Mouse (Mus musculus): ENCODE data around the gene Sytl2. TPM values are rescaled to one million over a fixed set of nuclear protein-coding genes. Genes with fewer than 3 reads are reported as not detected.

Sytl2 gene
- total and polyA plus RNA-seq, 2 experiments from 2014 or later = 7.3 to 11.4 TPM

DNA sequence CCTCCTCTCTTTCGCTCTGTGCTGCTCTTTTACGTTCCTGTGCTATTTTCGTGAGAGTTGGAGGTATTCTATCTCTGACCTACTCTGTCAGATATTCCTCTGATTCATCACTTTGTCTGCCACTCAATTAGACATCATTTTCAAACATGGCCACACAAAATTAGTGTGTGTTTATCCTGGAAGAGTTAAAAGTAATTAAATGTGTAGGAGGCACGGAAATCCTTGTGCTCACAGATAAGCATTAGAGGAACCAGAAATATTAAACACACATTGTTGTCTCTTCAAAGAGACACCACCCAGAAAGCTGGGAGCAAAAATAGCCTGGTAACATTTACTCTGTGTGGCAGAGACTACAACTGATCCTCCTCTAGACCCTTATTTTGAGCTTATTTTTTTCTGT is 138.0 kb downstream of the Sytl2 start:
- no peak for DNase-seq (ENCODE audit: low spot score)
- WGBS = 91% methylated on average over 4 of the region's 4 CpGs
- no peak for TF ChIP-seq CTCF (IDR thresholded peaks at IDR 0.05; ENCODE audit: low read depth)

DNA sequence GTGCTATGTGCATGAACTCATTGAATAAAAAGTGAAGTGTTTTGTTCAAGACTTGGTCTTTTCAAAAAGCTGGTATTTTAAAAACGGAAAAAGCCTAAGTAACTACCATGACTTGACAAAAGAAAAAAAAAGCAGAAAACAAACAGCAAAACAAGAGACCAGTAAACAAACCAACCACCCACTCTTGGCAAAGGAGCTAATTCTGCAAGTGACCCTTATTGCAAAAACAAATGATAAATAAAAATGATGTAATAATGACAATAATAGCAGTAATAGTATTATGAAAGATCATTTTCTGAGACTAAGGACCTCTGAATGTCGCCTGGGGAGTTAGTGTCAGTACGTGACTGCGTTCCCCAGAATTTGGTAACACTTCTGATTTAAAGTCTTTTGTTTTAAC is 140.0 kb downstream of the Sytl2 start:
- WGBS = 4% methylated on average over 4 of the region's 4 CpGs
- ATAC-seq = 0 out of 2 replicates have a peak, but pooled peaks have one; percentile 10
- DNase-seq (ENCODE audit: low spot score) = peak; percentile 27
- H3K27me3 ChIP-seq (ENCODE audit: insufficient read depth, low read length) = no peaks in the 10 kb centered on the region
- H3K4me2 ChIP-seq (ENCODE audit: low read depth, low read length) = peak overlapping the region; percentile 80
- H3K27ac ChIP-seq = peak overlapping the region; percentile 99
- H3K4me1 ChIP-seq (ENCODE audit: insufficient read depth, low read length) = no peaks in the 10 kb centered on the region
- TF ChIP-seq CTCF (IDR thresholded peaks at IDR 0.05; ENCODE audit: low read depth) = no peak
- H3K9ac ChIP-seq (replicated peaks; ENCODE audit: low read length) = peak overlapping the region; percentile 98
- no peaks in the 10 kb centered on the region for H3K36me3 ChIP-seq (ENCODE audit: insufficient read depth, low read length)
- H3K9me3 ChIP-seq (ENCODE audit: low read length) = no peaks in the 10 kb centered on the region
- peak overlapping the region; percentile 90 for H3K4me3 ChIP-seq (ENCODE audit: low read length)

More for the DNA sequence above, 138.0 kb downstream of the Sytl2 start:
- no peak overlapping the region for H3K4me2 ChIP-seq (ENCODE audit: low read depth, low read length)
- no peaks in the 10 kb centered on the region for H3K9me3 ChIP-seq (ENCODE audit: low read length)
- no peaks in the 10 kb centered on the region for H3K4me1 ChIP-seq (ENCODE audit: insufficient read depth, low read length)
- H3K9ac ChIP-seq (replicated peaks; ENCODE audit: low read length) = no peak overlapping the region
- no peak for ATAC-seq
- H3K27me3 ChIP-seq (ENCODE audit: insufficient read depth, low read length) = no peaks in the 10 kb centered on the region
- H3K27ac ChIP-seq = no peak overlapping the region
- no peak overlapping the region for H3K4me3 ChIP-seq (ENCODE audit: low read length)
- H3K36me3 ChIP-seq (ENCODE audit: insufficient read depth, low read length) = no peaks in the 10 kb centered on the region

DNA sequence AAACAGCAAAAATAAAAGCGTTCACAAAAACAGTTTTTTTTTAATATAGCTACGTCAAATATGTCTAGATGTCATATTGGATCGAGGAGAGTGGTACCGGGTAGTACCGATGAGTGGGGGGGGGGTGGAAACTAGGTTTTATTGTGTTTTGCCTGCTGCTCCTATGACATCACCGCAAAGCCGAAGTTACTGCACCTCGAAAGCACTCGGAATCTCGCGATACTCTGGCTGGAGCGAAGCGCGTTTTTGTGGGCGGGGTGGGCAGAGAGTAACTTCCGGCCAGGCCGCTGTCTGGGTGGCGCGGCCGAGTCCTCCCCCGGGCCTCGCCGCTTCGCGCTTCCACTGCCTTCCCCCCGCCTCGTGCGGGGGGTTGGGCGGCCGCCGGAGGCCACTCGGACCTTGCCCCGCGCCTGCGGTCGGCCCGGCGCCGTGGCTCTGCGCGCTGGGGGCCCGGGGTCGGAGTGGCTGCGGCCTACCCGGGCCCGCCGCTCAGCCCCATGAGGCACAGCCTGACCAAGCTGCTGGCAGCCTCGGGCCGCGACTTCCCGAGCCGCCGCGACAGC is 140.5 kb downstream of the Sytl2 start, which contains the start of gene Crebzf:
Gene Crebzf, plus strand, starts transcription at position 212 of the 563 bp plus-strand sequence.
- DNase-seq (ENCODE audit: low spot score) = peak; percentile 99
- Histone ChIP-seq H3K36me3 (ENCODE audit: insufficient read depth, low read length) (no peaks in the 10 kb centered on the region; the same call in 1 of the 2 replicates), H3K27ac (peak within 1 kb of the TSS; percentile 99), H3K9ac (replicated peaks; ENCODE audit: low read length) (peak within 1 kb of the TSS; percentile 98), H3K27me3 (ENCODE audit: insufficient read depth, low read length) (no peaks in the 10 kb centered on the region), H3K4me3 (ENCODE audit: low read length) (peak within 1 kb of the TSS; percentile 90), H3K4me2 (ENCODE audit: low read depth, low read length) (peak within 1 kb of the TSS; percentile 80), H3K4me1 (ENCODE audit: insufficient read depth, low read length) (no peaks in the 10 kb centered on the region), H3K9me3 (ENCODE audit: low read length) (no peaks in the 10 kb centered on the region)
- peak; percentile 97 for ATAC-seq
- TF ChIP-seq CTCF (IDR thresholded peaks at IDR 0.05; ENCODE audit: low read depth) = no peak
- WGBS = 1% methylated on average over 47 of the region's 54 CpGs

DNA sequence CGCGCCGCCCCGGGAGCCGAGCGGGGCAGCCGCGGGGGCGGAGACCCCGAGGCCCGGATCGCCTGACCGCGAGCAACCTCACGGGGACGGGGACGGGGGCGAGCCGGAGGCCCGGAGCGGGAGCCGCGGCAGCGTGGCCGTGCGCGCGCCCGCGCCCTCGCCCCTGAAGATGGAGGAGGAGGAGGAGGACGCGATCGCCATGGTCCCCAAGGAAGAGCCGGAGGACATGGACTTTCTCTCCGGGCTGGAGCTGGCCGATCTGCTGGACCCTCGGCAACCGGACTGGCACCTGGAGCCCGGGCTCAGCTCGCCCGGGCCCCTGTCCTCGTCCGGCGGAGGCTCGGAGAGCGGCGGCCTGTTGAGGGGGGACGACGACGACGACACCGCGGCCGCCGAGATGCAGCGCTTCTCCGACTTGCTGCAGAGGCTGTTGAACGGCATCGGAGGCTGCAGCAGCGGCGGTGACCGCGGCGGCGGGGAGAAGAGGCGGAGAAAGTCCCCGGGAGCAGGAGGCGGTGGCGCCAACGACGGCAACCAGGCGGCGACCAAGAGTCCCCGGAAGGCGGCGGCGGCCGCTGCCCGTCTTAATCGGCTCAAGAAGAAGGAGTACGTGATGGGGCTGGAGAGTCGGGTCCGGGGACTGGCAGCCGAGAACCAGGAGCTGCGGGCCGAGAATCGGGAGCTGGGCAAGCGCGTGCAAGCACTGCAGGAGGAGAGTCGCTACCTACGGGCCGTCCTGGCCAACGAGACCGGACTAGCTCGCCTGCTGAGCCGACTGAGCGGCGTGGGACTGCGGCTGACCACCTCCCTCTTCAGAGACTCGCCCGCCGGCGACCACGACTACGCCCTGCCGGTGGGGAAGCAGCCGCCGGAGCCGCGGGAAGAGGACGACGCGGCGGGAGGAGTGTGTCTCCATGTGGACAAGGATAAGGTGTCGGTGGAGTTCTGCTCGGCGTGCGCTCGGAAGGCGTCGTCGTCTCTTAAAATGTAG is 141.3 kb downstream of the Sytl2 start:
- H3K9me3 ChIP-seq (ENCODE audit: low read length) = no peaks in the 10 kb centered on the region
- H3K36me3 ChIP-seq (ENCODE audit: insufficient read depth, low read length) = no peaks in the 10 kb centered on the region; the same call in 1 of the 2 replicates
- H3K9ac ChIP-seq (replicated peaks; ENCODE audit: low read length) = peak overlapping the region; percentile 98
- peak overlapping the region; percentile 90 for H3K4me3 ChIP-seq (ENCODE audit: low read length)
- DNase-seq (ENCODE audit: low spot score) (peak; percentile 81), ATAC-seq (peak; percentile 78)
- no peaks in the 10 kb centered on the region for H3K27me3 ChIP-seq (ENCODE audit: insufficient read depth, low read length)
- peak; percentile 50; the same call in 1 of the 2 replicates for TF ChIP-seq CTCF (IDR thresholded peaks at IDR 0.05; ENCODE audit: low read depth)
- peak overlapping the region; percentile 99 for H3K27ac ChIP-seq
- peak overlapping the region; percentile 80 for H3K4me2 ChIP-seq (ENCODE audit: low read depth, low read length)
- no peaks in the 10 kb centered on the region for H3K4me1 ChIP-seq (ENCODE audit: insufficient read depth, low read length)
- WGBS = under 1% methylated on average over 102 of the region's 123 CpGs

DNA sequence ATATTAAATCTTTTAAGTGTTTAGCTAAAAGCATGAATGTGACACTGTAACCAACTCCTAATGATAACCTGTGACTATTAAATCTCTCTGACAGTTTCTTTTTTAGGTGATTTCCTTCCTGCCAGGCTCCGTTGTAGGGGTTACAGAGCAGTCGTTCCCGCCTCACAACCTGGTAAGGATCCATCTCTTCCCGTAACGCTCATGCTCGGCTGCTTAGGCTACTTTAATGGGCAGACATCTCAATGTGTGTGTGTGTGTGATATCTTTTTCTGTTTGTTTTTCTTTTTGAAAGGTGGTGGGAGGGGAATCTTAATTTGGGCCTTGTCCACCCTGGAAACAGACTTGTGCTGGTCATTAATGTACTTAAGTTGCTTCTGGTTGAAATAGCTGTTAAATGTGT is 142.2 kb downstream of the Sytl2 start:
- Histone ChIP-seq H3K9ac (replicated peaks; ENCODE audit: low read length) (peak overlapping the region; percentile 98), H3K4me1 (ENCODE audit: insufficient read depth, low read length) (no peaks in the 10 kb centered on the region), H3K4me3 (ENCODE audit: low read length) (peak overlapping the region; percentile 90), H3K4me2 (ENCODE audit: low read depth, low read length) (peak overlapping the region; percentile 80), H3K9me3 (ENCODE audit: low read length) (no peaks in the 10 kb centered on the region), H3K27ac (peak overlapping the region; percentile 99), H3K36me3 (ENCODE audit: insufficient read depth, low read length) (no peaks in the 10 kb centered on the region; the same call in 1 of the 2 replicates), H3K27me3 (ENCODE audit: insufficient read depth, low read length) (no peaks in the 10 kb centered on the region)
- TF ChIP-seq CTCF (IDR thresholded peaks at IDR 0.05; ENCODE audit: low read depth) = no peak
- WGBS = 0% methylated on average over 6 of the region's 6 CpGs
- no peak for DNase-seq (ENCODE audit: low spot score)
- ATAC-seq = no peak

DNA sequence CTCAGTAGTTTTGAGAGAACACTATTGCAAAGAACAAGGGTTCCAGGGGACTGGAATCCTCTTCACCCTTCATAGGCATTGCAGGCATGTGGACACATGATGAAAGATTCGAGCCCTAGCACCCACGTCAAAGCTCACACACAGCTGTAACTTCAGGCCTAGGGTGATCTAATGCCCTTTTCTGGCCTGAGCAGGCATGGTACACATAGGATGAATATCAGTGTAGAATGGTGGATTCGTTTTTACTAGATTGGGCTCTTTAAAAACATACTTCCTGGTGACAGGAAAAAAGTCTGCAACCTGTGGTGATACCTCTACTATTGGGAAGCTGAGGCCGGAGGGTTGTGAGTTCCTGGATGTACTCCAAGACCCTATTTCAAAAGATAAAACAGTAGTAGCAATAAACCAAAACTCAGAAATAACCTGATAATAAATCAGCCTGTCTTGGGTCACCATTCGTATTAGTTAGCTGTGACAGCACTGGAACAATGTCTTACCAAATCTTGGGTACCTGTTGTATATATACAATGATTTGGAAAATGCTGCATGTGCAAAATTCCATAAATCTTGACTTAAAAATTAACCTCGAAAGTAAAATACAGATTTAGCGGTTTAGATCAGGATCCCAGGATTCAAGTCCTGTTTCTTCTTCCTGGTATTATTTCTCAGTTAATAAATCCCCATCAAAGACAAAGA is 154.2 kb downstream of the Sytl2 start:
- DNase-seq (ENCODE audit: low spot score) (no peak), ATAC-seq (no peak)
- 0 out of 2 replicates have a peak, but pooled peaks cover 14% of the 10 kb centered on the region for H3K36me3 ChIP-seq (ENCODE audit: insufficient read depth, low read length)
- H3K4me2 ChIP-seq (ENCODE audit: low read depth, low read length) = peak overlapping the region; percentile 66
- no peaks in the 10 kb centered on the region for H3K27me3 ChIP-seq (ENCODE audit: insufficient read depth, low read length)
- peak overlapping the region; percentile 74 for H3K4me3 ChIP-seq (ENCODE audit: low read length)
- peak overlapping the region; percentile 94 for H3K27ac ChIP-seq
- H3K4me1 ChIP-seq (ENCODE audit: insufficient read depth, low read length) = no peaks in the 10 kb centered on the region
- TF ChIP-seq CTCF (IDR thresholded peaks at IDR 0.05; ENCODE audit: low read depth) = no peak
- H3K9me3 ChIP-seq (ENCODE audit: low read length) = no peaks in the 10 kb centered on the region
- WGBS = 26% methylated on average over 7 of the region's 7 CpGs
- peak overlapping the region; percentile 66 for H3K9ac ChIP-seq (replicated peaks; ENCODE audit: low read length)

Data from hindbrain, postnatal 0 days (tissue).